Mouse (Mus musculus): Measurements from ENCODE around the gene Fgfr2. TPM values are rescaled to one million over a fixed set of nuclear protein-coding genes. Genes with fewer than 3 reads are reported as not detected.

The Fgfr2 gene
- total RNA-seq, 2 experiments from 2014 or later = 190 to 480 TPM

DNA sequence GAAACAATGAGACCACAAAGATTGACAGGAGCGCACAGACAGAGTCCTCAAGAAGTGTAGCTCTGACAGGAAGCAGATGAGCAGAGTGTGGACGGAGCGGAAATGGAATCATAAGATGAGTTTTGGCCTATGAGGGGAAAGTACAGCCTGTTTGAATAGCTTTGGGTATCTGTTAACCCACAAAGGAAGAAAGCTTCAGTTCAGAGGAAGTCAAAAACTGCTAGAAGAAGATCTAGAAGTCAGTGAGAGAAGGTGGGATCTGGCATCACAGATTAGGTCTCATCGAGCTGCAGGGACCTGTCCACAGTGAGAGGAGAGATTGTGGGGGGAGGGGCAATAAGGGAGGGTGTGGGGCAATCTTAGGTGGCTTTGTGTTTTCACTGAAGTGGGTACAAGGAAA, 787.8 kb downstream of the Fgfr2 start:
- no peak for DNase-seq

DNA sequence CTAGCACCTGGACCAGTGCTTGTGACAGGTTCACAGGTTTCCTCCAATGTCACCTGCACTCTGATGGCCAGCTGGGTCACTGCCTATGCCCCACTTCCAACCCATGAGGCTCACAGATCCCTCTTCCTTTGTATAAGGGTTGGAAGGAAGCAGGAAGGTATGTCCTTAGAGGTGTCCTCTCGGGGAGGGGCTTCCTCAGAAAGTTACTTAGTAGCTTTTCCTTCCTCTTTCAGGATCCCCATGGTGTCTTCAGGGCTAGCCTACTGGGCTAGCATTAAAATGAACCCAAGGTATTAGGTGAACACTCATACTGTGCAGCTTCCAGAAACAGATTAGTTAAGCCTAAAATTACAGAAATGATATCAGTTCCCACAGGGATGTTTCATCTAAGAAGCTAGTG, 790.1 kb downstream of the Fgfr2 start:
- no peak for DNase-seq

DNA sequence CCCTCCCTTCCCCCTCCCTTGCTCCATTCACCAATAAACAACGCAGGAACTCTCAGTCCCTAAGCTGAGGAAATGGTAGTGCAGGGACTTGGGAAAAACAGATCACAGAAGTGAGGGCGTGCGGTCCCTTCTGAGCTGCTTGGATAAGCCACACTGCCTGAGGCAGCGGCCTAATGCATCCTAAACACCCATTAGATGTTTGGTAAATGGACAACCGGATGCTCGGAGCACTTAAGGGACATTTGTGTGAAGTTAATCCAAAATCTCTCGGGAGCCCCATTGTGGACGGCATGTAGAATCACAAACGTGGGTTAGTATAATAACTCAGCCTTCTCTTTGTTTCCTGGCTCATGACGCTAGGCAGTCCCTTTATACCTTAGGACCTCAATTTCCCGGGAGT, 791.0 kb downstream of the Fgfr2 start:
- no peak for DNase-seq

DNA sequence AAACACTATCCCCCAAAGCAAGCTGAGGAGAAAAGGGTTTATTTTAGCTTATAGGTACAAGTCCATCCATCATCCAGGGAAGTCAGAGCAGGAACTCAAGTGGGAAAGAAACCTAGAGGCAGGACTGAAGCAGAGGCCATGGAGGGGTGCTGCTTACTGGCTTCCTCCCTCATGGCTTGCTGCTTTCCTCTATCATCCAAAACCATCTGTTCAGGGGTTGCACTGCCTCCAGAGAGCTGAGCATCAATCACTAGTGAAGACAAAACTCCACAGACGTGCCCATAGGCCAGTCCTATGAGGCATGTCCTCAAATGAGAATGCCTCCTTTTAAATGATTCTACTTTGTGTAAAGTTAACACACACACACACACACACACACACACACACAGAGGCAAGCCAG, 793.0 kb downstream of the Fgfr2 start:
- no peak for DNase-seq

DNA sequence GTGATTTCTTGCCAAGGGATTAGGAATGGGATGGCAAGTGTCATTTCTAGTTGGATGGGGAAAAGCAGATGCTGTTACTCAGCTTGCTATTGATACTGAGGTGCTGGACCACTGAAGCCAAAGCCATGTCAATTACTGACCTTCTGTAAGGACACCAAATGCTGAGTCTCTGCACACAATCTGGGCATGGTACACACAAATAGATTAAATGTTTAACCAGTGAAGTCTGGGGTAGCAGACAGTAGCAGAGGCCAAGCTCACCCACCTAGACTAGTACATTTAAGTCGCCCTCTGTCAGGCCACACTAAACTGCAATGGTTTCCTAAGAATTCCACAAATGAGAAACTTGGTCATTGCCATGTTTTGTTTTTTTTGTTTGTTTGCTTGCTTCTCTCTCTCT, 794.5 kb downstream of the Fgfr2 start:
- no peak for DNase-seq

DNA sequence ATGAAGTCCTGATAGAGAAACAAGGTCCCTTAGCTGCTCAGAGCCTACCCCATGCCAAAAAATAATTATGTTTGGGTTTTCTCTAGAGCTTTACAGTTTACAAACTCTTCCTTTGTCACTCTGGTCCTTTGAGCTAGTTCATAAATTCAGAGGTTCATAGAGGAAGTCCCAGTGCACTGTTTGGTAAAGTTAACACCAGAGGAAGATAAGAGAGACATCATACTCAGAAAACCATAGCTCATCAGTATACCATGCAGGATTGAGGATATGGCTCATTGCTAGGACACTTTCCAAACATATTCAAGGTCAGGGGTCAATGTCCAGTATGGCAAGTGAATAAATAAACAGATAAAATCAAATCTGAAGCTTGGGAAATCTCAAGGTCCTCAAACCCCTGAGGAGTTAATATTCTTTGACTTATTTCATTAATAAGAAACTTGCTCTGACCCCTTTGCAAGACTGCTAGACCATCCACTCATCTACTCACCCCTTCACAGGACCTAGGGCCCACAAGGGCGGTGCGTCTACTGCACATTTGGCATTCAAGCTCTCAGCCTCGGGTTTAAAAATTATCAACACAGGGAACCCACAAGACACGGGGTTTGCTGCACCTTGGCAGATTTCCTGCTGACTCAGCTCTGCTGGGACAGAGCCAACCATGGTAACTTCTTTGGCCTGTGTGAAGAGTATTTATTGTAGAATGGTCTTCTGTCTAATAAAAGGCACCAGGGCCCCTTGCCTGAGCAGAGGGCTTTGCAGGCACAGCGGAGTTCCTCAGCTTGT, 797.4 kb downstream of the Fgfr2 start:
- DNase-seq = peak; percentile 93 to 94

DNA sequence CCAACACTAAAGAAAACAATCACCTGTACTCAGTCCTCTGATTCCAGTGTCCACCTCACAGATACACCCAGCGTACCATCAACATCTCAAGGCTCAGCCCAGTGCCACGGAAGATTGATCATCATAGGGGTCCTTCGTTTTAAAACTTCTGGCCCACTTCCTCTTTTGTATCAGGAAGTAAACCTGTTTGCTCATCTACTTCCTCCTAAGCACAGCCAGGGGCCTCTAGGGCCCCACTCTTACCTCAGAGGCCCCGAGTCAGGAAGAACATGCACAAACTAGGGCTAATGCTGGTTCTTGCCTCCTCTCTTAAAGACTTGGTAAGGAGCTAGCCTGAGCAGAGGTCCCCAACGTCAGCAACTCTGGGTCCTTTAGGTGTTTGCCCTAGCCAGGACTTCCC, 799.7 kb downstream of the Fgfr2 start:
- DNase-seq = no peak

DNA sequence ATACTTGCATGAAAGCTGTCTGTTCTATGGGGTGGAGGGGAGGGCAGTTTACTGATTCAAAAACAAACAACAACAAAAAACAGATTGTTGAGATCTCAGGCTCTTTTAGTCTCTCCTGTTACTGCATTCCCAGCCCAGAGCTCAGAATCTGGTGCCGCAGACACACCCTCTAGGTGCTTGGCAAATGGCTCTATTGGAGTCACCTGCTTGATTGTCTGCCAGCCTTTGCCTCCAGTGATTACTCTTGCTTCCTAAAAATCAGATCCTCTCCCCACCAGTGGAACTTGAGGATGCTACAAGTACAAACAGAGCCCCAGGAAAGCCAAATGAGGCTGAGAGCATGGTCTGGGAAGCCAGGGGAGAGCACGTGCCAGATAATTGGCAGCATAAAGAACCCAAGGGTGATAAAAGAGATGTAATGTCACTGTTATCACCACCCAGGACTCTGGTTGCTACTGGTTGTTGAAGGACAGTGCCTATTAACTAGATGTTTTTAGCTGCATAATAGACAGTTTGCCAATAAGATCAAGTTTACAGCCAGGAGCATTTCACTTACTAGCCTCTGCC, 801.7 kb downstream of the Fgfr2 start:
- no peak for DNase-seq

DNA sequence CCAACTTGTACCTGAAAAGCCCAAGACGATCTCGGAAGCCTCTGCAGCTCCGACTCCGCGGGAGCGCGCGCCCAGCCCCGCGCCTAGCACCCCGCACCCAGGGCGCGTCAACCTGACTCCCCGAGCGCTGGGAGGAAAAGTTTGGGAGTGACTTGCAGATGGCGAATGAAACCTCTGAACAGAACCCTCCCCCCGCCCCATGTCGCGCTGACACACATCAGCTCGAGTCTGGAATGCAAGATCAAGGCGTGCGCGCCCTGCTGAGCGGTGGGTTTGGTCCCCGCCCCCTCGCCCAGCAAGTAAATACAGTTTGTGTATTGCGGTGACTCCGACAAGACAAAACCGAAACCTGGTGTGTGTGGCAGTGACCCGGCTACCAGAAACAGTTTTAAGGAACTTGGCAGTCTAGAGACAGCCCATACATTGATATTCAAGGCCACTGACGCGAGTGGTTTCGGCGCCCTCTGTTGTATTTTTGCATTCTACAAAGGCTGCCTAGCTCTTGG, 806.1 kb downstream of the Fgfr2 start, which contains the start of gene Chst15:
Gene Chst15 (minus strand): TSS at position 193 of the 506 bp plus-strand sequence.
- DNase-seq = peak; percentile 63 to 75

DNA sequence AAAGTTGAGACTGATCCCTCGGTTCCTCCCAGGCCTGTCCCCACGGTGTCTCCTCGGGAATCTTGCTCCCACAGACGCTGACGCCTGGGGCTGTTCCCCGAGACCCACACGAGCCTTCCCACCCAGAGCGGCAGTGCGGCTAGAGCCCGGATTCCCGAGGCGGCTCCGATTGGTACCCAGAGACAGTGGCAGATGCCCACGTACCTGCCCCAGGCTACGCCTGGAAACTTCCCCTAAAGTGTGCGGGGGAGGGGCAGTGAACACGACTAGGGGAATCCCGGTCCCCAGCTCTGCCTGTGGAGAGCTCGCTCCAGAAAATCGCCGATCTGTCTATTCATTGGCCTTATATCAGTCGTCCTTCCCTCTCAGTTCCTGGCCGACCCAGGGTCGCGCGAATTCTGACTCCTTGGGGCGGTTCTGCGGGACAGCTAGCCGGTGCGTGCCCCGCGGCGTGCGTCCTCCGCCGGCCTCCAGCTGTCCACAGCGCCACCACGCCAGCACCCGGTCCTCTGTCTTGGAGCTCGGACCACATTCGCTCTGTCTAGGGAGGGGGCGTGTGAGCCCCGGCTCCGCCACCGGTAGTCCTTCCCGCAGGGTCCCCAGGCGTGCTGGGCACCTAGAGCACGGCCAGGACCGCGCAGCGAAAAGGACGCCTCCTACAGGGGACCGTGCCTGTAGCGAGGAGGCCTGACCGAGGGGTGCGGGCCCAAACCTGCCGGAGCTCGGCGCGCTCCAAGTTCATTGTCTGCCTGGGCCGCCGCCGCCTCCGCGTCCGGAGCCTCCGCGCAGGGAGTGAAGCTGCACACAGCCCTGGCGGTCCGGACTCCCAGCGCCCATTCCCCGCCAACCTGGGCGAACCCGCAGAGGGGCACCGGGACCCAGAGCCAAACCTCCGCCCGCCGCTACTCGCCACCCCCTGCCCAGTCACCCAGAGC, 806.8 kb downstream of the Fgfr2 start:
- DNase-seq = peak; percentile 75 to 77

DNA sequence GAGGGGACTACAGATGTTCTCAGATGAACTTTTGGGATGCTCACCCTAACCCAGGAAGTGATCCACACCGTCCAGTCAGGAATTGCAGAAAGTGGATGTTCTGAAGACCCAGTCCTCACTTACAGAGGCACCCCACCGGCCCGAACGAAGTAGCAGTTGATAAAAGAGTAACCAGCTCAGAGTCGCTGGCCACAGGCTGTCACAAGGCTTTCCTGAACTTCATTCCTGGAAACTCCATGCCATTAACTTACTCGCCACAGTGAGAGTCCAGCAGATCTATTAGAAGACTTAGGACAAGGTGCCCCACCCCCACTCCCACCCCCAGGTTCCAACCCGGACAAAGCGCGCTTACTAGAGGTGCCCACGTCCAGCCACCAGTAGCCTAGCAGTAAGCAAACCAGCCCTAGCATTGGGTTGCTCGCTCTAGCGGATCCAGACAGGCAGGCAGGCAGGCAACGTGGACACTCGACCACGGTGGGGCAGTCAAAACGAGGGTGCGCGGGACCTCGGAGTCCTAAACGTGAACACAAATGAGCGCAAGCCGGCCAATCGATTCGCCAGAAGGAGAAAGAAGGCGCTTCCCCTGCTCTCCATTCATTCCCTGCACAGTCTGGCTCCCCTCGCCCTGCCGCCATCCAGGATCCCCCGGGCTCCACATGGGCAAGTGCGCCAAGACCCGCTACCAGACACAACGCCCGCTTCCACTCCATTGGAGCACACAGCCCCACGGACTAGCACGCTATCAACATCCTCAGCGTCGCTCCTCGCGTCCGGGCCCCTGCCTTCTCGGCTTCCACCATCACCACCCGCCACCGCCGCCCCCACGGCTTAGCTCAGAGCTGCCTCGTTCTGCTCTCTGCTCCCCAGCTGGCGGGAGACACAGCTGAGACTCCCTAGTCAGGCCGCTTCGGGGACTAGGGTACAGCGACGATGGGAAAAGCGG, 807.7 kb downstream of the Fgfr2 start:
- DNase-seq = peak; percentile 83 to 87

DNA sequence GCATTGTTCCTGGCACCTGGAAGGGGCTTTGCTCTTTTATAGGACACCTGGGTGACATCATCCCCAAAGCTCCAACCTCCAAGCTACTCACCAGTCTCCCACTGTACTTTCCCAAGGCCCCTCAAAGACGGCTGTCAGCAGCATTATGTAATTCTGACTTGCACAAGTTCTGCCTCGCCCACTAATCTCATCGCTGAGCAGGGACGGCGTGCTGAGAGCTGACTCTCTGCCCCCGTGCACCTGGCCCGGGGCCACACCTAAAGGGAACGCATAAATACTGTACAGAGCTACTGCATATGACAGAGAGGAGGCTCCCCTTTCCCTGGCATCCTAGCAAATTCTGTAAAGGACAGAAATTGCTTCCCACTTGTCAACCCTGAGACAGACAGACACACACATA, 810.8 kb downstream of the Fgfr2 start:
- peak; percentile 42 to 50 for DNase-seq

DNA sequence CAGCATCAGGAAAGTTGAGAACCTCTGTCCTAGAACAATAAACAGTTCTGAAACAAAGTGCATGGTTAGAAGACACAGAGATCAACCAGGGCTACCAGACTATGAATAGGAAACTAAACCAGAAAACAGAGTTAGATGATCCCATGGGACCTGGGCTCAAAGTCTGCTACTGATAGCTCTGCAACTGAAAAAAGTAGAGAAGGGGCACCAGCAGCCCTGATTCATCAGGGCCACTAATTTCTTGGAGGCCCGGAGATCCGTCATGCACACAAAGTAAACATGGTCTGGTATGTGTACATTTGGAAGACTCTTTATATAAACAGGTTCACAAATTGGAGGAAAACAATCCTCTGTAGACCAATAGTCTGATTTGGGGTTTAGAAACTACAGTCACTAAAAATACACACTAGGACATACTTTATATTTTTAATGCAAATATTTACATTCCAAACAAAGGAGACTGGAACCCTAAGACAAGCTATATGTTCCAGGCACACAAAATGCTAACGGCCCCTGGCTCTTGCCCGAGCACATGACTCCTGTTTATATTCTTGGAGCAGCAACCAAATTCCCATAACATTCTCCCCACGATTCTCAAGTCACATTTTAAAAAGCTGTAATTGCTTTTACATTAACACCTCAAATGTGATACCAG, 814.5 kb downstream of the Fgfr2 start:
- no peak for DNase-seq

DNA sequence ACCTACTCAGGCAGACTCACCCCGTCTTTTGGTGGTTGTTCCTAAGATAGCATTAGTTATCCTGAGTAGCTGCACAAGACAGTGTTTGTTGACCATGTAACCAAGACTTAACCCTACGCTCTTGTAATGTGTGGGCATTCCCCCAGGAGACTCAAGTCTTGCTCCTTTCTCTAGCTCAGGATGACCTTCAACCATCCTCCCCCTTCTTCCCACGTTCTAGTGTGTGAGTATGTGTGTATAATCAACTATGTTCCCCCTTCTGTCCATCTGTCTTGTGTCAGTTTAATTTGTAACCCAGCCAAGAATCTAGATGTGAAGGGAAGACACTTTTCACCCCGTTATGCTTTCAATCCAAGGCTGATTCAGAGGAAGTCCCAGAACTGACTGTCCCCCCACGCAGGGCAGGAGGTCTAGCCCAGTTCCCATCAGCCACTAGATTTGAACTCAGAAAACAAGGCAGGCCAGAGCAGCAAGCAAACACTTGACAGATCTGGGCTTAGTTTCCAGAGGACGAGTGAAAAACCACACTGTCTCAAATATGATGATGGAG, 815.4 kb downstream of the Fgfr2 start:
- no peak for DNase-seq

DNA sequence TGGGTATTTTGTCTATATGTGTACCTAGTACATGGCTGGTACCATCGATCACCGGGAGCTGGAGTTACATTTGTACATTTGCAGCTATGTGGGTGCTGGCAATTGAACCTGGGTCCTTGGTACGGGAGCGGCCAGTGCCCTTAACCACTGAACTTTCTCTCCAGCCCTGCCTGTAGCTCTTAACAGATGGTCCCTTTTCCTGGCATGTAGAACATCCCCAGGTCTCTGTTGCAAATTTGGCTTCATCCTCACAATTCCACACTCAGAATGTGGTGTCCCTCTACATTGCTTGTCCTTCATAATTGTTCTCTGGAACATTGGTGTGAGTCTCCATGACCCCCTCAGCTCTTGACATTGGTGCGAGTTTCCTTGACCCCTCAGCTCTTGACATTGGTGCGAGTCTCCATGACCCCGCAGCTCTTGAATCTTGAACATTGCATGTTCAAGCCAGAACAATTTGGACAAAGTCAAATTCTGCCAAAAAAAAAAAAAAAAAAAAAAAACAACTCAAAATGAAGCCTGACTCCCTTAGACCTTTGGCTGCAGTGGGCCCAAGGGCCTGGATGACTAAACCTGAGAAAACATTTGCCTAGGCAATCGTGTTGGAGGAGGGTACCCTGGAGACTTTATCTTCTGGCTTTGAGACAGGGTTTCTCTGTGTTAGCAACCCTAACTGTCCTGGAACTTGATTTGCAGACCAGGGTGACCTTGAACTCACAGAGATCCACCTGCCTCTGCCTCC, 816.3 kb downstream of the Fgfr2 start:
- no peak for DNase-seq

DNA sequence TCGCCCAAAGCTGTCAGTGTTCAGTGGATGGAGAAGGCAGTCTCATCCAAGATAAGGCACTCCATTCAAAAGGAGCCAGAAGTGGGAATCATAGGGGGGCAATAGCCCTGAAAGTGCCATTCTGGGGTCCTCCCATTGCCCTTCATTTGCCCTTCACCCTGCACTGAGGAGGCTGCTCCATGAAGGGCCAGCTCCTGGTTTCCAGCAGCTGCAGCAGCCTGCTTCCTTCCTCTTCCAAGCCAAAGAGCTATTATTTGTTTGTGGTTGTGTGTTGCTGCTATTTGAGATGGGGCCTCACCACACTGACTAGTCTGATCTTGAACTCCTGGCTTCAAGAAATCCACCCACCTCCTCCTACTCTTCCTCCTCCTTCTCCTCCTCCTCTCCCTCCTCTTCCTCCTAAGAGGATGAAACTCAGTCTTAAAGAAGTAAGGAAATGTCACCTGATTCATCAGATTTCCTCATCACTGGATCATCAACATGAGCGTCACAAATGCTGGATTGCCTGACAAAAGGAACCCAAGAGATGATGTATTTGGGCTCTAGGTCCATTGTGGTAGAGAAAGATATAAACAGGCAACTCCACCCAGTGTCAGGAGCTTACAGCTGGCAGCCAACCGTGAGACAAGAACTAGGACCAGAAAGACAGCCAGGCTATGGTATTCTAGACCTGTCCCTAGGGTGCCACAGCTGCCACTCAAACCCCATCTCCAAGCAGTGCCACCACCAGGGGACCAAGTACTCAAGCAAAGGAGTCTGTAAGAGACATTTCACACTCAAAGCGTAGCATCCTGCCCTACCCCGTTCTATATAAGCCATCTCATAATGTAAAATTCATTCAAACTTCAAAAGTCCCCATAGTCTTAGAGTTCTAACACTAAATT, 817.4 kb downstream of the Fgfr2 start:
- DNase-seq = no peak

DNA sequence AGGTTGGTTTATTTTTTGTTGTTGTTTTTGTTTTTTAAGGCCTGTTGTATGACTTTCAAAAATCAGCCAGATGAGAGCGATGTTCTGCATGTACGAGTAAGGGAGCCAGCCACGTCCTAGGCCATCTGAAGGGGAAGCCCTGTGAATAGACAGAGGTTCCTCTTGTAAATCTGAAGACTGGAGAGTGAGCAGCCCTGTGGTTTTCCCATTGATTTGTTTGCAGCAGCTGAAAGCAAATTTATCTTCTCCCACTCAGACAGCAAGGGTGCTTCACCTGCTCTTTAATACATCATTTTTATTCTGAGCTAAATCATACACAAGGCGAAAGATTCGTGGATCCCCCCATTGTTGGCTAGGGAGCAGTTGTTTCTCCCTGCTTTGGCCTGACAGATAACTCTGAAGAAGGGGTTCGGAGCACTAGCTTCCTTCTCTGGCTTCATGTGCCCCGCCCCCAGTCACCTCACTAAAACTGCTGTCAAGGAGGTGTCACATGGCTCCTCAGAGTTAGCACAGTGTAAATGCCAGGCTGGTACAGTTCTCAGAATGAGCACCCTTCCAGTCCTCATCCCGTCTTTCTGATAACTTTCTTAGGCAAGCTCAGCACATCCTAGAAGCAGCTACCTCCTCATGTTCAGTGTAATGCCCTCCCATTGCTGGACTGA, 818.6 kb downstream of the Fgfr2 start:
- DNase-seq = no peak

DNA sequence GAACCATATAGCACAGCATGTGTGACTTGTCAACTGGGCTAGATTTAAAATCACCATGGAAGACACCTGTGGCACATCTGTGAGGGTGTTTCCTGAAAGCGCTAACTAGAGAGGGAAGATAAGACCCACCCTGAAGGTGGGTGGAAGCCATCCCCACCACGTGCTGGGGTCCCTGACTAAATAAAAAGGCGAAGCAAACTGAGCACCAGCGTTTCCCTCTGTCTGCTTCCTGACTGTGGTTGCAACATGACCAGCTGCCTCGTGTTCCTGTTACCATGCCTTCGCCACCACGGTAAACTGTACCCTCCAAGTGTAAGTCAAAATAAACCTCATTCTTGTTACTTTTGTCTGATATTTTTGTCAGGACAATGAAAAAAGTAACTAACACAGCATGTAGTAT, 819.2 kb downstream of the Fgfr2 start:
- no peak for DNase-seq

All from adrenal gland, postnatal 36 days (tissue).